Mouse (Mus musculus): ENCODE results near the gene Med13l. TPM values are rescaled to one million over a fixed set of nuclear protein-coding genes. Genes with fewer than 3 reads are reported as not detected.

Gene Med13l
- total and polyA plus RNA-seq, 3 experiments, result 2.0 to 11.0 (median 10.1) TPM

GRCm38 (mm10) chr5:118808946-118809345, 248.5 kb downstream of the Med13l start:
- Histone ChIP-seq H3K4me1 (ENCODE audit: control insufficient read depth in 1 of 2, insufficient read depth in 2 of 2) (no peaks in the 10 kb centered on the region), H3K36me3 (replicated peaks in 1 of 2; ENCODE audit: control insufficient read depth in 1 of 2, insufficient read depth in 1 of 2, low read length in 1 of 2) (no peaks in the 10 kb centered on the region), H3K4me3 (replicated peaks in 1 of 3; ENCODE audit: low read depth in 2 of 3, low read length in 2 of 3, poor library complexity in 1 of 3) (no peak overlapping the region), H3K27ac (ENCODE audit: insufficient read depth, low read depth) (no peak overlapping the region), H3K9ac (ENCODE audit: insufficient read depth, low read depth) (no peak overlapping the region), H3K79me2 (replicated peaks; ENCODE audit: control insufficient read depth, extremely low read depth, insufficient read depth, poor library complexity, severe bottlenecking) (no peaks in the 10 kb centered on the region), H3K9me3 (replicated peaks; ENCODE audit: low read length) (peaks cover 37% of the 10 kb centered on the region), H3K27me3 (replicated peaks) (no peaks in the 10 kb centered on the region), H3K4me2 (ENCODE audit: insufficient read depth, low read depth, poor library complexity, severe bottlenecking) (no peak overlapping the region)
- no peak for TF ChIP-seq MAFK (IDR thresholded peaks at IDR 0.05; ENCODE audit: insufficient replicate concordance, low read length)
- no peak for TF ChIP-seq TCF12 (IDR thresholded peaks at IDR 0.05; ENCODE audit: low read depth, low read length)
- no peak for TF ChIP-seq KAT2A (IDR thresholded peaks at IDR 0.05; ENCODE audit: insufficient replicate concordance, low read length)
- no peak for TF ChIP-seq ETS1 (conservative IDR thresholded peaks at IDR 0.05; ENCODE audit: low read depth, low read length)
- TF ChIP-seq RCOR1 (conservative IDR thresholded peaks at IDR 0.05; ENCODE audit: low read depth, low read length), result no peak
- TF ChIP-seq E2F4 (IDR thresholded peaks at IDR 0.05; ENCODE audit: insufficient replicate concordance, low read depth, low read length), result no peak
- no peak for TF ChIP-seq CTCF (conservative IDR thresholded peaks at IDR 0.05 in 1 of 2, IDR thresholded peaks at IDR 0.05 in 1 of 2; ENCODE audit: low read depth in 2 of 2, low read length in 2 of 2)
- no peak for TF ChIP-seq CHD1 (IDR thresholded peaks at IDR 0.05; ENCODE audit: low read depth, low read length)
- dilution Hi-C loops (cut with MboI; ENCODE audit: extremely low pct_ligation_motif_present, extremely low pct_unique_long_range_greater_than_20kb, low sequenced_read_pairs) (no loop called here), in situ Hi-C loops (cut with MboI; ENCODE audit: low pct_ligation_motif_present, low pct_unique_long_range_greater_than_20kb, low sequenced_read_pairs) (no loop called here)
- no peak for DNase-seq (ENCODE audit: extremely low read depth)

GRCm38 (mm10) chr5:118809588-118809987, 249.1 kb downstream of the Med13l start:
- no peaks in the 10 kb centered on the region for H3K79me2 ChIP-seq (replicated peaks; ENCODE audit: control insufficient read depth, extremely low read depth, insufficient read depth, poor library complexity, severe bottlenecking)
- in situ Hi-C loops (cut with MboI; ENCODE audit: low pct_ligation_motif_present, low pct_unique_long_range_greater_than_20kb, low sequenced_read_pairs) (no loop called here), dilution Hi-C loops (cut with MboI; ENCODE audit: extremely low pct_ligation_motif_present, extremely low pct_unique_long_range_greater_than_20kb, low sequenced_read_pairs) (no loop called here)
- no peak overlapping the region for H3K4me3 ChIP-seq (replicated peaks in 1 of 3; ENCODE audit: low read depth in 2 of 3, low read length in 2 of 3, poor library complexity in 1 of 3)
- no peak overlapping the region for H3K27ac ChIP-seq (ENCODE audit: insufficient read depth, low read depth)
- H3K36me3 ChIP-seq (replicated peaks in 1 of 2; ENCODE audit: control insufficient read depth in 1 of 2, insufficient read depth in 1 of 2, low read length in 1 of 2), result no peaks in the 10 kb centered on the region
- no peaks in the 10 kb centered on the region for H3K27me3 ChIP-seq (replicated peaks)
- no peak overlapping the region for H3K4me2 ChIP-seq (ENCODE audit: insufficient read depth, low read depth, poor library complexity, severe bottlenecking)
- H3K9me3 ChIP-seq (replicated peaks; ENCODE audit: low read length), result peaks cover 41% of the 10 kb centered on the region
- H3K4me1 ChIP-seq (ENCODE audit: control insufficient read depth in 1 of 2, insufficient read depth in 2 of 2), result no peaks in the 10 kb centered on the region
- DNase-seq (ENCODE audit: extremely low read depth), result no peak
- no peak overlapping the region for H3K9ac ChIP-seq (ENCODE audit: insufficient read depth, low read depth)
- no peak for TF ChIP-seq CHD2 (IDR thresholded peaks at IDR 0.05; ENCODE audit: low read length)
- no peak for TF ChIP-seq ZKSCAN1 (IDR thresholded peaks at IDR 0.05; ENCODE audit: borderline replicate concordance, low read depth, low read length)
- no peak for TF ChIP-seq ZC3H11A (IDR thresholded peaks at IDR 0.05; ENCODE audit: low read depth, low read length)
- no peak for TF ChIP-seq NELFE (IDR thresholded peaks at IDR 0.05; ENCODE audit: low read depth, low read length)
- no peak for TF ChIP-seq E2F4 (IDR thresholded peaks at IDR 0.05; ENCODE audit: insufficient replicate concordance, low read depth, low read length)
- TF ChIP-seq UBTF (IDR thresholded peaks at IDR 0.05; ENCODE audit: low read depth, low read length), result no peak
- no peak for TF ChIP-seq SMC3 (IDR thresholded peaks at IDR 0.05; ENCODE audit: low read depth, low read length)
- TF ChIP-seq PAX5 (IDR thresholded peaks at IDR 0.05; ENCODE audit: low read length), result no peak
- TF ChIP-seq IRF4 (IDR thresholded peaks at IDR 0.05; ENCODE audit: low read depth, low read length), result no peak
- TF ChIP-seq ELF1 (IDR thresholded peaks at IDR 0.05; ENCODE audit: low read depth, low read length), result no peak
- TF ChIP-seq TBP (conservative IDR thresholded peaks at IDR 0.05; ENCODE audit: low read depth, low read length), result no peak
